Mouse (Mus musculus): ENCODE data around the gene Insig1.

Insig1 gene

DNA sequence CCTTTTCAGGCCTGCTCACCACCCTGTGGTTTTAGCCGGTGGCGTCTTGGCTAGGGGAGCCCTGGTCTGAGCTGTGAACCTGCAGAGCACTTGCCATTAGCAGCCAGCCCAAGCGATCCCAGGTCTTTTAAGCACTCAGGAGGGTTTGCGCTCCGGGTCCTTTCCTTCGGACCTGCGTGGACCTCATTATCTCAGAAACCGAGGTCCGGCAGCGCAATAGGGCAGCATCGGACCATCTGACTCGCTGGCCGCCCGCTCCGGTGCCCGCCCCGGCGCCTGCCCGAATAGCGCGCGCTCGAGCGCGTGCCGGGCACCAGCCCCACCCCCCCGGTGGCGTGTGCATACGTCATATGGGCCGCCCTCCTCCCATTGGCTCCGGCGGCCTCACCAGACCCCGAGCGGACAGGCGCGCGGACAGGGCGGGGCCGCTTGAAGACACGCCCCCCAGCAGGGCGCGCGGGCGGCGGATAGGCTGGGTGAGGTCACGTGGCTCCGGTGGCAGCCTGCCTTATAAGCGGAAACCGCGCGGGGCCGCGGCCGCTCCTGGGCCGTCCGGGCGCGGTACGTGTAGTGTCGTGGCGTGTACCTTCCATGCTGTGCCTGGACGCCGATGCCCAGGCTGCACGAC is at the start of gene Insig1:
TSS of gene Insig1 (plus strand) at position 536 of the 628 bp plus-strand sequence.
- peak; percentile 96 for DNase-seq (ENCODE audit: low spot score)

DNA sequence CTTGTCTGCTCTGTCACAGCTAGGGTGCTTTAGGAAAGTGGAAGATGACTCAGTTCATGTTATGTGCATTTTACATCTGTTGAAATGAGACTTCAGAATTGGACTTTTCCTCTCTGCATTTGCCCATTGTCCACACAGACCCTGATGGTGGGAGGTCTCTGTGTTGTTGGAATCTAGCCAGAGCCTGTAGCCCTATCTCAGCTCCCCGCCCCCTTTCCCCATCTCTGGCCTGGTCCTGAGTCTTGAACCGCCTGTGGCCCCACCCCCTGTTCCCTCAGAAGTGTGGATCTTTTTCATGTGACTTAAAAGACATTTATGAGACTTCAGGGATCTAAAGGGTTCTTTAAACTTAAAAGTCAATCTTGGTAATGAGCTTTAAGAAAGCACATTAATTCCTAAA is 47.7 kb upstream of the Insig1 start:
- no peak for DNase-seq (ENCODE audit: low spot score)

GRCm38 (mm10) chr5:28031577-28032236 is 39.5 kb upstream of the Insig1 start:
- no peak for DNase-seq (ENCODE audit: low spot score)

- DNase-seq (ENCODE audit: low spot score), result no peak
Observed at GRCm38 (mm10) chr5:28032866-28033265, 38.3 kb upstream of the Insig1 start.

GRCm38 (mm10) chr5:28033281-28033680 is 37.9 kb upstream of the Insig1 start:
- no peak for DNase-seq (ENCODE audit: low spot score)

DNA sequence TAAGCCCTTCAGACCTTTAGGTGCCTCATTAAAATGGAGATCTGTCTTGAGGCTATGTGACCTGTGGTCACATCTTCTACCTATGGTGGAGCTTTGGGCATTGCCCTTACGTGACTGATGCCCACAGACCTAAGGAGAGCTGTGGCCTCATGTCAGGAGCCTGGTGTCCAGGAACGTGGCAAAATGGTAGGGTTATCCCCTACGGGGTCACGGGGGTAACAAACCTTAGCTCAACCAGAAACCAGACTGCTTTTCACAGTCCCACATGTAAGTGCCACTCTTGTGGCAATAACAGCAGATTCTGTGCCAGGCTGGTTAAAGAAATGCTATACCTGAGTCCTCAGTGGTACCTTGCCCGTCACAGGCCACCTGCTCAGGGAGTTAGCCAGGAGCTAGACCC is 37.3 kb upstream of the Insig1 start:
- no peak for DNase-seq (ENCODE audit: low spot score)

DNA sequence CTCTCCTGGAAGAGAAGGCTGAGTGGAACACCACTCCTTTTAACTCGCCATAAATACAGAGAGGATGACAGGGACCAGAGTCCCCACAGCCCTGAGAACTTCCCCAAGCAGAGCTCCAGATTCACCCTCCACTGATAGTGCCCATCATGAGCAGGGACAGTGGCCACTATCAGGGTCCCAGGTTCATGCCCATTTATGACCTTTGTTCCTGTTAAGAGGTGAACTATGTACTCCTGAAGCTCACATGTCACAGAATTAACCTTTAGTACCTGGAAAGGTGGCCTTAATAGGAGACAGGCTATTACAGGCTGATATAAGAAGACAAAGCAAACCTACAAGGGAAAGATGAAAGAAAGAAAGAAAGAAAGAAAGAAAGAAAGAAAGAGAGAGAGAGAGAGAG is 35.2 kb upstream of the Insig1 start:
- no peak for DNase-seq (ENCODE audit: low spot score)

GRCm38 (mm10) chr5:28036518-28036917 is 34.6 kb upstream of the Insig1 start:
- no peak for DNase-seq (ENCODE audit: low spot score)

- DNase-seq (ENCODE audit: low spot score), result no peak
Observed at GRCm38 (mm10) chr5:28037172-28037591, 34.0 kb upstream of the Insig1 start.

DNA sequence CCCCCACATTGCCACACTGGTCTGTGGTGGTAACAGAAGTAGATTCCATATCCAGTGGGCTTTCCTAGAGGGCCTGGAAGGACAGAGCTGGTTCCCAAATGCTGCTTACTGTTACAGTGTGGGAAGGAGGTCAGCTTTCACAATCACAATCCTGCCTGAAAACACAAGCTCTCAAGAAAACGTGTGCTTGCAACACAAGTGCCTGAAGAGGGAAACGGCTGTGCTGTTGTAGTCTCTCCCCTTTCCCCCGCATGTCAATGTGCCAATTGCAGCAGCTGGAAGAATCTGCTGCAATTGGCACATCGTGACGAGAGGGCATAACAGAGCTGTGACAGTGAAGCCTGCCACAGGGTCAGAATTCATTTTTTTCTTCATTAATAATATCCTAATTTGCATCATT is 33.5 kb upstream of the Insig1 start:
- DNase-seq (ENCODE audit: low spot score), result no peak

DNA sequence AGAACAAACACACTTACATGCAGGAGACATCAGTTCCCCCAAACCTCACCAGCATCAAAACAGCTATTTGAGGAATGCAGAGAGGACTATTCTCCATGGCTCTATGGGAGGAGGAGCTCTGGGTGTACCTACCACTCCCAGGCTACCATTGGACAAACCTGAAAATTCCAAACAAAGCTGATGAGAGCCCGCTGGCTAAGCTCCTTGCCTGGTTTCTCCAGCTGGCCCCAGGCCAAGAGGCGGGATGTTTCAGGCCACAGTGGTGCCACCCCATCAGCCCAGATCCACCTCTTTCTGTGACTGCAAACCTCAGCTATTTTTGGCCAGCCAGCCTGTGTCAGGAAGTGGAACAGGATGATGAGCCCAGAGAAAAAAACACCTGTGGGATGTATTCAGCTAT is 33.0 kb upstream of the Insig1 start:
- DNase-seq (ENCODE audit: low spot score), result no peak

GRCm38 (mm10) chr5:28039746-28040655 is 31.2 kb upstream of the Insig1 start:
- no peak for DNase-seq (ENCODE audit: low spot score)

GRCm38 (mm10) chr5:28040726-28041125 is 30.4 kb upstream of the Insig1 start:
- no peak for DNase-seq (ENCODE audit: low spot score)

DNA sequence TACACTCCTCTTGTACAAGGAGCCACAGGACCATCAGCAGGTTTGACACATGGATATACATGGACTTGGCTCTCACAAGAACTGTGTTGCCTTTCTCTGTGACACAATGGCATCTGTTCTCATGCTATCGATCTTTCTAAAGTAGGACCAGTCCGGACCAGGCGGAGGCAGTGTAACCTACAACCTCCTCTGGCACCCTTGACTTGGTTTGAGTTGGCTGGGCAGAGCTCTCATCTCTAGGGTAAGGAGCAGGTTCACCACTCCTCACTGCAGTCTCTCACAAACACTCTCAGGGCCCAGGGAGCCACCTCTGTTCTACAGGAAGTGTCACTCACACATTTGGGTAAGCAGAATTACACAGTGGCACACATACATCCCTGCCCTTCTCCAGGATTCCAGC is 29.1 kb upstream of the Insig1 start:
- DNase-seq (ENCODE audit: low spot score), result no peak

DNA sequence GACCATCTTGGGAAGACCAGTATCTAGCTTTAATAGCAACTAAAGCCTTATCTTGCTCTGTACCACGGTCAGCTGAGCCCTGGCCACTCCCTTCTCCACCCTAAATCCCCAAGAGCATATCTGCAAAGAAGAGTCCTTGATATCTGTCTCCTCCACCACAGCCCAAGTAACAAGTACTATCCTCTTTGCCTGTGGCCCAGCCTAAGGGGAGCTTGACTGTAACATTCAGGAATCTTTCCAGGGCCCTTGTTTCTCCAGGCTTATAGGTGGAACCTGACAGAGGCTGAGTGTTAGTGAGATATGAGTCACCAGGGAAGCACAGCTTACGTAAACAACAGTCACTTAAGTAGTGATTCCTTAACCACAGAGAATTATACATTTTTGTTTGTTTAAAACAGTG is 28.4 kb upstream of the Insig1 start:
- no peak for DNase-seq (ENCODE audit: low spot score)

GRCm38 (mm10) chr5:28043386-28043785 is 27.8 kb upstream of the Insig1 start:
- DNase-seq (ENCODE audit: low spot score), result no peak

- no peak for DNase-seq (ENCODE audit: low spot score)
Observed at GRCm38 (mm10) chr5:28046966-28047365, 24.2 kb upstream of the Insig1 start.

- no peak for DNase-seq (ENCODE audit: low spot score)
Observed at GRCm38 (mm10) chr5:28047961-28048360, 23.2 kb upstream of the Insig1 start.

GRCm38 (mm10) chr5:28055450-28055849 is 15.7 kb upstream of the Insig1 start:
- DNase-seq (ENCODE audit: low spot score), result no peak

- DNase-seq (ENCODE audit: low spot score), result no peak
Observed at GRCm38 (mm10) chr5:28056877-28057276, 14.3 kb upstream of the Insig1 start.

GRCm38 (mm10) chr5:28060506-28060905 is 10.7 kb upstream of the Insig1 start:
- DNase-seq (ENCODE audit: low spot score), result no peak

DNA sequence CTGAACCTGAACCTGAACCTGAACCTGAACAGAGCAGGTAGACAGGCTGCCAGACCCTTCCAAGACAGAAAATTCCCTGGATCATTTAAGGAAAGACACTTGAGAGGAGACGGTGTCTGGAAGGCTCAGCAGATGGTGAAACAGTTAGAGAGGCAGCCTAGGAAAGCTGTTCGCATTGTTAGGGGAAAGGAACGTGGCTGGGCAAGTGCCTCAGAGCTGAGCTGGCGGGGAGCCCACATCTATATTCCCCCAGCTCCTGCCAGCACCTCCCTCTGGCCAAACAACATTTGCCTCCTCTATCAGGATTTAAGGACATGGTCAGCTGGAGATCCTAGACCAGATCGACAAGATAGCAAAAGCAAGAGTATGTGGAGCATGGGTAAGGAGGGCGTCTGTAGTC is 10.2 kb upstream of the Insig1 start:
- DNase-seq (ENCODE audit: low spot score), result no peak

Data from T-cell, adult 2 months (primary cell).